Mouse (Mus musculus) cortical plate, adult 2 months (tissue): Measurements from ENCODE around the gene Zfand4.

ENCODE experiments used
- CTCF ChIP-seq: fragments of 200-500 bp; IDR thresholded peaks from 2 replicates; pipeline ENCODE4 v1.5.1; 2011; ENCODE audit warnings: mild to moderate bottlenecking, control low read depth, low read length; ENCODE audit not compliant: insufficient read depth; ENCODE audit errors: extremely low read depth
- POLR2A ChIP-seq: fragments of 200-500 bp; IDR thresholded peaks from 2 replicates; pipeline ENCODE4 v1.6.1; 2011; ENCODE audit warnings: mild to moderate bottlenecking, low read length, control low read depth; ENCODE audit not compliant: insufficient read depth; ENCODE audit errors: extremely low read depth

DNA sequence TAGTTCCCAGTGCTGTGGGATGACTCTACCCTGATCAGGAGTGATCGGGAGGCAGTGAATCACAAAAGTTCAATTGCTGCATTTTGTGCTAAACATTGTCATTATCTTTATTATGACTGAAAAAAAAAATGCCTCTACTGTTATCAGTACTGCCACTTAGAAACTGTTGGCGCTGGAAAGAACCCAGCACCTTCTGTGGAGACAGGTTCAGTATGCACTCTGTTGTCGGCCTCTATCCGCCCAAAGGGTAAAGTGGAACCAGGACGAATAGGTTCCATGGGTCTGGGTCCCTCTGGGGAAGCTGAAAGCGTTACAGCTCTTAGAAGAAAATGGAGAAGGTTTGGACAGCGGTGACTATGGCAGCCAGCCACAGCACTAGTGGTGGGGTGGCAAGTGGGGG, 114.9 kb downstream of the Zfand4 start:
- no peak for TF ChIP-seq POLR2A
- no peak for TF ChIP-seq CTCF
